Mouse (Mus musculus) kidney, adult 10 weeks (tissue): ENCODE results near the gene Pde7b. TPM values are rescaled to one million over a fixed set of nuclear protein-coding genes. Genes with fewer than 3 reads are reported as not detected.

ENCODE experiments used
- polyA plus RNA-seq: library from polyadenylated mRNA; stranded (reverse); fragments of 350-450 nt; fragmentation: Illumina TruSeq; extraction: RNeasy Lipid Tissue Mini Kit (QIAGEN cat#74804); gene quantifications from one replicate; pipeline ENCODE4 v1.2.3, GENCODE M21; 2014; ENCODE audit warnings: low read depth, low replicate concordance

The Pde7b gene
- 11.4 TPM for polyA plus RNA-seq

DNA sequence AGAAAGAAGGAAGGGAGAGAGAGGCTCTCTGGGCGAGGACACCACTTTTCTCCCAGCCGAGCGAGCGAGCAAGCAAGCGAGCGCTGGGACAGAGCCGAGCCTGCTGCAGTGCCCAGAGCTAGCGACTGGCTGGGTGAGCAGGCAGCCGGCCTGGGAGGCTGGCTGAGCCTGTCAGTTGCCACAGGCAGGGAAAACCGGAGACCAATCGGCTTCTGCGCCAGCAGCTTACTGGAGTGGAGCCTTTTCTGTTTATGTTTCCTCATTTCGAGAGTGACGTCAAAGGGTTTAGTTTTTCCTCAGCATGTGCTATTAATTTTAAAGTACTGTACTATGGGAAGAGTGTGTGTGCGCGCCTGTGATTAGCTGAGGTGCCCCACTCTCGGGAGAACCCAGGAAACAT lies at the start of gene Pde7b:
TSS of gene Pde7b (minus strand) at position 173 of the 400 bp plus-strand sequence.

Other genes starting within 250 kb of the Pde7b start
- 14.4 TPM for gene Ahi1, start 227.5 kb upstream of the Pde7b start, polyA plus RNA-seq